Mouse (Mus musculus) midbrain, embryonic 13.5 days (tissue): ENCODE results near the gene Ddx28. TPM values are rescaled to one million over a fixed set of nuclear protein-coding genes. Genes with fewer than 3 reads are reported as not detected.
"Not testable (repeated sequence)": the region's sequence is repeated elsewhere in the genome, so short reads cannot be mapped to it uniquely, and the experiment has no call there.

Experiments
- ATAC-seq: fragments of 200-750 bp; cut with Nextera tagmentation; 2 replicates; pipeline ENCODE4 v1.8.0; 2017; ENCODE audit warnings: mild to moderate bottlenecking, moderate TSS enrichment, moderate library complexity
- H3K27ac ChIP-seq: fragments of 300-500 bp; sonication (generic); 2 replicates; pipeline ENCODE4 v1.5.1; 2015; ENCODE audit warnings: inconsistent platforms, mild to moderate bottlenecking, moderate library complexity
- H3K27me3 ChIP-seq: fragments of 300-500 bp; sonication (generic); 2 replicates; pipeline ENCODE4 v1.6.1; 2015; ENCODE audit warnings: mild to moderate bottlenecking, inconsistent platforms
- H3K36me3 ChIP-seq: fragments of 300-500 bp; sonication (generic); 2 replicates; pipeline ENCODE4 v1.6.1; 2015; ENCODE audit warnings: mild to moderate bottlenecking, inconsistent platforms
- H3K4me1 ChIP-seq: fragments of 300-500 bp; sonication (generic); replicated peaks from 2 replicates; pipeline ENCODE4 v1.6.1; 2015; ENCODE audit warnings: inconsistent platforms
- H3K4me2 ChIP-seq: fragments of 300-500 bp; sonication (generic); replicated peaks from 2 replicates; pipeline ENCODE4 v1.6.1; 2015; ENCODE audit warnings: moderate library complexity, mild to moderate bottlenecking, inconsistent platforms
- H3K4me3 ChIP-seq: fragments of 300-500 bp; sonication (generic); replicated peaks from 2 replicates; pipeline ENCODE4 v1.5.1; 2015; ENCODE audit warnings: mild to moderate bottlenecking, inconsistent platforms
- H3K9ac ChIP-seq: fragments of 300-500 bp; sonication (generic); replicated peaks from 2 replicates; pipeline ENCODE4 v1.6.1; 2015; ENCODE audit warnings: mild to moderate bottlenecking, inconsistent platforms
- H3K9me3 ChIP-seq: fragments of 300-500 bp; sonication (generic); 2 replicates; pipeline ENCODE4 v1.6.1; 2016; ENCODE audit warnings: mild to moderate bottlenecking, inconsistent platforms
- WGBS: fragments of 180-500 bp; shearing (Covaris S2); methylation state at CpG from one replicate; pipeline ENCODE4 v1.1.7; 2015; 5-methylcytosine and 5-hydroxymethylcytosine counted together
- polyA plus RNA-seq: library from polyadenylated mRNA; unstranded; fragments of >200 nt; fragmentation: Nextera tagmentation; extraction: Ambion mirVana; gene quantifications from 2 replicates; pipeline ENCODE4 v1.2.1, GENCODE M21; 2015

Gene Ddx28
- polyA plus RNA-seq, 1 experiment from 2014 or later, result 19.1 TPM

DNA sequence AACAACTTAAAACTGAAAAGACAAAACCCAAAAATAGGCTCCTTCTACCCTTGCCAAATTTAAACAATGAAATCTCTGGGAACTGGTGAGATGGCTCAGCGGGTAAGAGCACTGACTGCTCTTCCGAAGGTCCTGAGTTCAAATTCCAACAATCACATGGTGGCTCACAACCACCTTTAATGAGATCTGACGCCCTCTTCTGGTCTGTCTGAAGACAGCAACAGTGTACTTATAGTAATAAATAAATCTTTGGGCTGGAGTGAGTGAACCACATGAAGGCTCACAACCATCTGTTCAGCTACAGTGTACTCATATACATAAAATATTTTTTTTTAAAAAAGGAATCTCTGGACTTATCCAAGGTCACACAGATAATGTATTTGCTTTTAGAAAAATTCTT is 3.8 kb downstream of the Ddx28 start:
- not testable (repeated sequence) for H3K27me3 ChIP-seq, H3K36me3 ChIP-seq, H3K4me2 ChIP-seq, H3K27ac ChIP-seq, ATAC-seq, H3K4me3 ChIP-seq, H3K9ac ChIP-seq, H3K9me3 ChIP-seq
- peaks cover 19% of the 10 kb centered on the region for H3K4me1 ChIP-seq
- 67% methylated on average over 3 of the region's 3 CpGs for WGBS

DNA sequence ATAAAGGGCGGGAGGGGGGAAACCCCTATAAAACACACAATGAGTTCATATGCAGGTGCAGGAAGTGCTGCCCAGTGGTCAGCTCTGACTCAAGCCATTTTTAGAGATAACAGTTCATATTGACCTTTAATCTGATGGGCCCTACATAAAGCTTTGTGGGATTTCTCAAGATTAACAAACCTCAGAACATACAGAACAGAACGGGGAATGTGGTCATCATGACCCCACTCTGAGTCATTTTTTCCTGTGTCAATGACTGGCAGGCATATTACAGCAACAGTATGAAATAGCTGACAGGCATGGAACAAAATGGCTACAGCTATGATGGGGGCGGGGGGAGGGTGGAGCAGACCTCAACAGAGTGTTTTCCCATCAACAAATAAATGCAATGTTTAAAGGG is 4.5 kb downstream of the Ddx28 start:
- Histone ChIP-seq H3K4me3 (no peak overlapping the region), H3K27me3 (no peaks in the 10 kb centered on the region), H3K4me2 (no peak overlapping the region), H3K9ac (no peak overlapping the region), H3K9me3 (no peaks in the 10 kb centered on the region), H3K4me1 (peaks cover 19% of the 10 kb centered on the region), H3K36me3 (0 out of 2 replicates have a peak, but pooled peaks cover 7% of the 10 kb centered on the region), H3K27ac (no peak overlapping the region)
- no peak for ATAC-seq
- WGBS, result 82% methylated on average over 3 of the region's 3 CpGs

DNA sequence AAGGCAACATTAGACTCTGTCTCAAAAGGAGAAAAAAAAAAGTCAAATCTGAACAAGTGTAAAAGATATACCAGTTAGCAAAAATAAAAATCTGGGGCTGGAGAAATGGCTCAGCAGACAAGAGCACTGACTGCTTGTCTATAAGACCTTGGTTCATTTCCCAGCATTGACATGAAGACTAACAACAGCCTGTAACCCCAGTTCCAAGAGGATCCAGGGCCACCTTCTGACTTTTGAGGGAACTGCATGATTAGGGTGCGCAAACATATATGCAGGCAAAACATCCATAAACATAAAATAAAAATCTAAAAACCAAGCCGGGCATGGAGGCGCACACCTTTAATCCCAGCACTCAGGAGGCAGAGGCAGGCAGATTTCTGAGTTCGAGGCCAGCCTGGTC is 5.3 kb downstream of the Ddx28 start:
- Histone ChIP-seq H3K4me1 (peaks cover 13% of the 10 kb centered on the region), H3K36me3 (0 out of 2 replicates have a peak, but pooled peaks cover 7% of the 10 kb centered on the region), H3K27ac (no peak overlapping the region), H3K4me3 (no peak overlapping the region), H3K9me3 (no peaks in the 10 kb centered on the region), H3K27me3 (no peaks in the 10 kb centered on the region), H3K9ac (no peak overlapping the region), H3K4me2 (no peak overlapping the region)
- no peak for ATAC-seq
- 93% methylated on average over 4 of the region's 4 CpGs for WGBS

DNA sequence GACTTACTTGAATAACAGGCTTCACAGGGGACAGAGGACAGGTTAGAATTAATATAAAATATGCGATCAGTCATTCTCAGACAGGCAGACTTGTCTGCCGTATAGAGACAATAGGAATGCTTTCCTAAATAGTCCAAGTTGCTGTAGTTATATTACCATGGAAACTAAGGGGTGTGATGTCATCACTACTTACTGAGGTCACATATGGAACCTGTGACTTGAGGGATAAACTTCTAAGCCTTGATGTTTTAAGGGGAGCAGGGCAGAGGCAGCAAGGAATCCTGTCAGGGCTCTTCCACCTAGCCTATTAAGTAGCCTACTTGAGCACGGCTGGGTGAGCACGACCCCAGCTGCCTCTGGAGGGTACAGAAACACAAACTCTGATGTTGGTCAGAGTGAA is 5.8 kb downstream of the Ddx28 start, which contains the start of gene Dpep2nb:
TSS of gene Dpep2nb (minus strand) at position 101 of the 400 bp plus-strand sequence.
- Histone ChIP-seq H3K4me3 (no peak within 1 kb of the TSS), H3K36me3 (0 out of 2 replicates have a peak, but pooled peaks cover 7% of the 10 kb centered on the region), H3K9me3 (no peaks in the 10 kb centered on the region), H3K9ac (no peak within 1 kb of the TSS), H3K27me3 (0 out of 2 replicates have a peak, but pooled peaks cover 4% of the 10 kb centered on the region), H3K27ac (no peak within 1 kb of the TSS), H3K4me2 (no peak within 1 kb of the TSS), H3K4me1 (peaks cover 13% of the 10 kb centered on the region)
- ATAC-seq, result no peak
- WGBS, result 85% methylated on average over 4 of the region's 4 CpGs

DNA sequence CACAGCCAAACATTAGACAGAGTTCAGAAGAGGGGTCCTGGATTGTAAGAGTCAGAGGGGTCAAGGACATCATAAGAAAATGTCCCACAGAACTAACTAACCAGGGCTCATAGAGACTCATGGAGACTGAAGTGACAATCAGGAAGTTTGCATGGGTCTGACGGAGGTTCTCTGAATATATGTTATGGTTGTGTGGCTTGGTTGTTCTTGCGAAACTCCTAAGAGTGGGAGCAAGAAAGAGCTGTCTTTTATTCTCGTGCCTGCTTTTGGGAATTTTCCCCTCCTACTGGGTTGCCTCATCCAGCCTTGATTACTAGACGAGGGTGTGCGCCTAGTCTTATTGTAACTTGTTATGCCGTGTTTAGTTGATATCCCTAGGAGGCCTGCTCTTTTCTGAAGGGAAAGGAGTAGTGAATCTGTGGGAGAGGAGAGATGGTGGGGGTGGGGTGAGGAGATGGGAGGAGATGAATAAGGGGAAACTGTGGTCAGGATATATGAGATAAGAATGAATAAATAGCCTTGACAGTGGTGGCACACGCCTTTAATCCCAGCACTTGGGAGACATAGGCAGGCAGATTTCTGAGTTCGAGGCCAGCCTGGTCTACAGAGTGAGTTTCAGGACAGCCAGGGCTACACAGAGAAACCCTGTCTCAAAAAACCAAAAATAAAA is 7.0 kb downstream of the Ddx28 start:
- Histone ChIP-seq H3K4me2 (no peak overlapping the region), H3K4me3 (no peak overlapping the region), H3K27ac (no peak overlapping the region), H3K9ac (no peak overlapping the region), H3K4me1 (peaks cover 2% of the 10 kb centered on the region; the same call in 1 of the 2 replicates), H3K27me3 (0 out of 2 replicates have a peak, but pooled peaks cover 4% of the 10 kb centered on the region), H3K9me3 (no peaks in the 10 kb centered on the region), H3K36me3 (0 out of 2 replicates have a peak, but pooled peaks cover 7% of the 10 kb centered on the region)
- ATAC-seq, result no peak
- 81% methylated on average over 8 of the region's 8 CpGs for WGBS

DNA sequence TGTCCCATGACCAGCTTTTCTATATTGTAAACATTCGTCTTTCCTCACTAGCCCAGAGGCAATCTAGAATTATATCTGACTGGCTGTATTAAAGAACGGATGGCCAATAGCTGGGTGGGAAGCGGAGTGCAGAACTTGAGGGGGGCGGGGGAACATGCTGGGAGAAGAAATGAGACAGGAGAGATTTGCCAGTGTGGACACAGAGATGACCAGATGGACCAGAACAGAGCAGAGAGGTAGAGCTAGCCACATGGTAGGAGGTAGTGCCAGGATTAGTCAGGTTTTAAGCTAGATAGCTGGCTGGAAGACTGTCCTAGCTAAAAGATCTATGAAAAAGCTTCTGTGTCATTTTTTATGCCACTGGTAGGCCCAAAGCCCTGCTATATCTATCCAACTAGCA is 9.8 kb downstream of the Ddx28 start:
- H3K27me3 ChIP-seq, result 0 out of 2 replicates have a peak, but pooled peaks cover 4% of the 10 kb centered on the region
- H3K4me1 ChIP-seq, result no peaks in the 10 kb centered on the region
- no peak overlapping the region for H3K4me2 ChIP-seq
- no peaks in the 10 kb centered on the region for H3K36me3 ChIP-seq
- H3K9ac ChIP-seq, result no peak overlapping the region
- 90% methylated on average over 4 of the region's 4 CpGs for WGBS
- H3K4me3 ChIP-seq, result no peak overlapping the region
- H3K27ac ChIP-seq, result no peak overlapping the region
- H3K9me3 ChIP-seq, result no peaks in the 10 kb centered on the region
- no peak for ATAC-seq

DNA sequence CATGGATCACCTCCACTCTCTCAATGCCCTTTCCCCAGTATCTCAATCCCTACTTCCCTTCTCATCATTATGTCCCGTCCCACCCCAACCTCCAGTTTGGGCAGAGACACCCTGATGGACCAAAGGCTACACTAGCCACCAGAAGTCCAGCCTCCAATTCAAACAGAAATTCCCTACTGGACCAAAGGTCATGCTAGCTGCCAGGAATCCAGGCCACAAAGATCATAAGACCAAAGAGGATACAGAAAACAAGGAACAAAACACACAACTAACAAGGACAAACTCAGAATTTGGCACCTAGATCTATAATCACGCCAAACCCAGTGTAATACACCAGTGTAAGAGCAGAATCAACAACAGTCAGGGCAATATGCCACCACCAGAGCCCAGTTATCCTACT is 12.7 kb downstream of the Ddx28 start:
- Histone ChIP-seq H3K4me1 (no peaks in the 10 kb centered on the region), H3K27ac (no peak overlapping the region), H3K4me2 (no peak overlapping the region), H3K36me3 (no peaks in the 10 kb centered on the region), H3K27me3 (0 out of 2 replicates have a peak, but pooled peaks cover 4% of the 10 kb centered on the region), H3K9ac (no peak overlapping the region), H3K4me3 (no peak overlapping the region), H3K9me3 (no peaks in the 10 kb centered on the region)
- 89% methylated on average over 2 of the region's 2 CpGs for WGBS
- no peak for ATAC-seq

DNA sequence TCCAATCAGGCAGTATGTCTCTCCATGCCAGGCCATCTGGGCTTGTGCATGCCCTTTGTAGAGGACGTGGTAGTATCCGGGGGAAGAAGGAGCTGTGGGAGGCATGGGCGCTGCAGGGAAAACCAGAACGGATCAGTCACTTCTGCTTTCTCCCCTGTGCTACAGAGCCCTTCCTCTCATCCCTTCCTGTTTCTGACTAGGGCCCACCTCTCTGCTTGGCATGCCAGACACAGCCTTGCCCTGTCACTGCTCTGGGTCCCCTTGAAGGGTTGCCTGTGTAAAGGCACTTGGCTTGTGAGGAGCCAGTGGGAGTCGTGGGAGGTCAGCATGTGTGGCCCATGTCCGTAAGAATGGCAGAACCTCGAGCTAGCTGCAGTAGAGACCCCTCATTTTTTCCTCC is 15.3 kb downstream of the Ddx28 start:
- H3K4me3 ChIP-seq, result no peak overlapping the region
- H3K36me3 ChIP-seq, result no peaks in the 10 kb centered on the region
- no peak overlapping the region for H3K9ac ChIP-seq
- H3K27ac ChIP-seq, result no peak overlapping the region
- H3K4me2 ChIP-seq, result no peak overlapping the region
- no peak for ATAC-seq
- 0 out of 2 replicates have a peak, but pooled peaks cover 4% of the 10 kb centered on the region for H3K27me3 ChIP-seq
- H3K4me1 ChIP-seq, result no peaks in the 10 kb centered on the region
- H3K9me3 ChIP-seq, result no peaks in the 10 kb centered on the region
- 72% methylated on average over 7 of the region's 7 CpGs for WGBS

DNA sequence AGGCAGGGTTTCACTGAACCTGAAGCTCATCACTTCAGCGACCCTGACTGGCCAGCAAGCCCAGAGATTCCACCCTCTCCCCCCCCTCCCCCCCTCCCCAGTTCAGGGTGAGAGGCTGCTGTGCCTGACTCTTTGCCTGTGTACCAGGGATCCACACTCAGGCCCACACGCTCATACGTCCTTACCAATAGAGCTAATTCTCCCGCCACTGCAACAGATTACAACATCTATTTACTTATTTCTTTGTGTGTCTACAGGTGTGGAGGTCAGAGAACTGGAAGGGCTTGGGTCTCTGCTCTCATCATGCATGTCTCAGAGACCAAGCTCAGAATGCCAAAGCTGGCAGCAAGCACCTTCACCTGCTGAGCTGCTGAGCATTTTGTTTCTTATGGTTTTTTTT is 18.5 kb downstream of the Ddx28 start:
- Histone ChIP-seq H3K9me3 (no peaks in the 10 kb centered on the region), H3K9ac (no peak overlapping the region), H3K4me2 (no peak overlapping the region), H3K27me3 (0 out of 2 replicates have a peak, but pooled peaks cover 5% of the 10 kb centered on the region), H3K36me3 (no peaks in the 10 kb centered on the region), H3K4me1 (peaks cover 5% of the 10 kb centered on the region; the same call in 1 of the 2 replicates), H3K4me3 (no peak overlapping the region), H3K27ac (no peak overlapping the region)
- ATAC-seq, result no peak
- 59% methylated on average over 4 of the region's 4 CpGs for WGBS

DNA sequence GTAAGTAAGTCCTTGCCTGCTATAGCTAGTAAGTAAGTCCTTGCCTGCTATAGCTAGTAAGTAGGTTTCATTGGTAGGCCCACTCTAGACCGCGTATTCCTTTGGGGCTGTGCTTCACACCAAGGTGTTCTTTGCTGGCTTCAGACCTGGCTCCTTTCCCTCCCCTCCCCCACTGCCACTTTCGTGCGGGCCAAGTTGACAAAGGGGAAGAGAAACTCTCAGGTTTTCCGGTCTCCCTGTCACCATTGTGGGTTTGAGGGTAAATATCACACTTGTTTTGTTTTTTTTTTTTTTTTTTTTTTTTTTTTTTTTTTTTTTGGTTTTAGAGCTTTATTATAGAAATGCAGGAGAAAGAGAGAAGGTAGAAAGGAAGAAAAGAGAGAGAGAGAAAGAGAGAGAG is 19.2 kb downstream of the Ddx28 start:
- Histone ChIP-seq H3K27ac (no peak overlapping the region), H3K36me3 (no peaks in the 10 kb centered on the region), H3K9me3 (no peaks in the 10 kb centered on the region), H3K4me2 (no peak overlapping the region), H3K4me3 (no peak overlapping the region), H3K9ac (no peak overlapping the region), H3K27me3 (0 out of 2 replicates have a peak, but pooled peaks cover 5% of the 10 kb centered on the region), H3K4me1 (peaks cover 5% of the 10 kb centered on the region; the same call in 1 of the 2 replicates)
- 64% methylated on average over 5 of the region's 5 CpGs for WGBS
- ATAC-seq, result no peak

DNA sequence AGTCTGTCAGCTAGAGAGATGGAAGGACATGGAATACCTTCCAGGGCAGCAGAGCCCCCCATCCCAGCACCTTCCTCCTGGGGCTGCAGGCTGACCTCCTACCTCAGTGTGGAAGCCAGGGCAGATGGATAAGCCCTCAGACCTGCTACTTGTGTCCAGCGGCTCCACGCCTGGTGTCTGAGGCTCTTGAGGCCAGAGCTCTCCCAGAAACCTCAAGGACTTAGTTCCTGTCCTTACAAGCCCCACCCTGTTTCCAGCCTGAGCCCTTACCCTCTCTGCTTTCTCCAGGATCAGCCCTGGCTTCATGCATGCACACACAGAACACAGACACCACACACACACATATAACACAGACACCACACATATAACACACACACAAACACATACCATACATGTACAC is 20.1 kb downstream of the Ddx28 start:
- Histone ChIP-seq H3K9ac (no peak overlapping the region), H3K4me1 (peaks cover 5% of the 10 kb centered on the region; the same call in 1 of the 2 replicates), H3K4me3 (no peak overlapping the region), H3K36me3 (no peaks in the 10 kb centered on the region), H3K27me3 (0 out of 2 replicates have a peak, but pooled peaks cover 5% of the 10 kb centered on the region), H3K27ac (no peak overlapping the region), H3K9me3 (no peaks in the 10 kb centered on the region), H3K4me2 (no peak overlapping the region)
- WGBS, result 88% methylated on average over 2 of the region's 2 CpGs
- no peak for ATAC-seq

DNA sequence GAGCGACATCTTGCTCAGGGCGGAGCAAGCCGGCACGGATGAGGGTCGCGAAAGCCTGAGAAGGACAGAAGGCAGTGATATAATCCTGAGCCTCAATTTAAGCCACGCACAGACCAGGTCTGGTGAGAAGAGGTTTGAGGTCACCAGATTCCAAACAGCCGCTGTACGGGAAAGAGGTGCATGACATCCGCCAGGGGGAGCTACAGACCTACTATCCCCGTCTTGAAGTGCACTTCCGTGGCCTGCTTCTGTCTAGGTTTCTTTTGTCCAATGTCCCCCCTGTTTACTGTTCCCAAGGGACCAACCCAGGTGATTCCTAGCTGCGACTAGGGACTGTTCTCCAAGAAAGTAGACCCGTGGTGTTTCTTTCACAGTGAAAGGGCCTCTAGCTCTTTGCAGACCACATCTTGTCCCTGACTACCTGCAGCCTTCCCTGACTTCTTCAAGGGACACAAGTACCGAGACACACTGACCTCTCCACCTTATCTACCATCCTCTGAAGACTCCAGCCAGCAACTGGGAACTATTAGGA is 20.8 kb downstream of the Ddx28 start, which contains the start of gene Dus2:
TSS of gene Dus2 (plus strand) at position 482 of the 532 bp plus-strand sequence.
- Histone ChIP-seq H3K9ac (no peak within 1 kb of the TSS), H3K27me3 (0 out of 2 replicates have a peak, but pooled peaks cover 5% of the 10 kb centered on the region), H3K27ac (no peak within 1 kb of the TSS), H3K4me3 (no peak within 1 kb of the TSS), H3K9me3 (no peaks in the 10 kb centered on the region), H3K36me3 (no peaks in the 10 kb centered on the region), H3K4me1 (peaks cover 5% of the 10 kb centered on the region; the same call in 1 of the 2 replicates), H3K4me2 (0 out of 2 replicates have a peak within 1 kb of the TSS, but pooled peaks have one; percentile 14)
- ATAC-seq, result 0 out of 2 replicates have a peak, but pooled peaks have one; percentile 53
- 11% methylated on average over 15 of the region's 15 CpGs for WGBS
